Mouse (Mus musculus) intestine, embryonic 15.5 days (tissue): ENCODE data around the gene Cdk13. TPM values are rescaled to one million over a fixed set of nuclear protein-coding genes. Genes with fewer than 3 reads are reported as not detected.

Experiments
- ATAC-seq: fragments of 200-750 bp; cut with Nextera tagmentation; 2 replicates; pipeline ENCODE4 v1.8.0; 2017; ENCODE audit warnings: moderate TSS enrichment, moderate library complexity
- H3K27ac ChIP-seq: fragments of 300-500 bp; sonication (generic); 2 replicates; pipeline ENCODE4 v1.5.1; 2015; ENCODE audit warnings: mild to moderate bottlenecking, inconsistent platforms
- H3K27me3 ChIP-seq: fragments of 300-500 bp; sonication (generic); replicated peaks from 2 replicates; pipeline ENCODE4 v1.6.1; 2015; ENCODE audit warnings: inconsistent platforms
- H3K36me3 ChIP-seq: fragments of 300-500 bp; sonication (generic); 2 replicates; pipeline ENCODE4 v1.6.1; 2015; ENCODE audit warnings: inconsistent platforms
- H3K4me1 ChIP-seq: fragments of 300-500 bp; sonication (generic); replicated peaks from 2 replicates; pipeline ENCODE4 v1.6.1; 2015; ENCODE audit warnings: inconsistent platforms
- H3K4me2 ChIP-seq: fragments of 300-500 bp; sonication (generic); replicated peaks from 2 replicates; pipeline ENCODE4 v1.6.1; 2015; ENCODE audit warnings: mild to moderate bottlenecking, inconsistent platforms
- H3K4me3 ChIP-seq: fragments of 300-500 bp; sonication (generic); replicated peaks from 2 replicates; pipeline ENCODE4 v1.5.1; 2015; ENCODE audit warnings: inconsistent platforms
- H3K9ac ChIP-seq: fragments of 300-500 bp; sonication (generic); 2 replicates; pipeline ENCODE4 v1.6.1; 2015; ENCODE audit warnings: inconsistent platforms
- H3K9me3 ChIP-seq: fragments of 300-500 bp; sonication (generic); 2 replicates; pipeline ENCODE4 v1.6.1; 2016; ENCODE audit warnings: inconsistent platforms
- WGBS: fragments of 180-500 bp; shearing (Covaris S2); methylation state at CpG from one replicate; pipeline ENCODE4 v1.1.7; 2015; 5-methylcytosine and 5-hydroxymethylcytosine counted together
- microRNA counts: library from miRNA; unstranded; fragments of <30 nt; microRNA quantifications from one replicate; lab custom pipeline; 2016
- polyA plus RNA-seq: library from polyadenylated mRNA; unstranded; fragments of >200 nt; fragmentation: Nextera tagmentation; extraction: Ambion mirVana; gene quantifications from 2 replicates; pipeline ENCODE4 v1.2.1, GENCODE M21; 2015

Cdk13 gene
- polyA plus RNA-seq, 1 experiment from 2014 or later = 14.5 TPM

DNA sequence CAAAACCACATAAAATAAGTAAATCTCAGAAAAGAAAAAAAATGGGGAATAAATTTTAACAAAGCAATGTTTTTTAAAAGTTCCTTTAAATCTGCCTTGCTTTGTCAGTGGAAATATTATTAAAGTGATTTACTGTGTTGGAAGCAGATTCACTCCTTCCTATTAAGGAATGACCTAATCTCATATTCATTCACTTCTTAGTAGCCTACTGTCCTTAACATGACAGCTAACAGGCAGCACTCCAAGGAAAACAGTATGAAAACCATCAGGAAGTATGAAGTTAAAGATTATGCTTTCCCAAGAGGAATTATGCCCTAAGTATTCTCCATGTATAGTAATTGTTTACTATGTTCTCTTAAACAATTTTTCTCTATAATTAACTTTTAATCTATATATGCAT is 114.2 kb downstream of the Cdk13 start:
- H3K27me3 ChIP-seq = no peaks in the 10 kb centered on the region
- H3K9ac ChIP-seq = no peak overlapping the region
- no peak for ATAC-seq
- no peak overlapping the region for H3K4me3 ChIP-seq
- H3K9me3 ChIP-seq = no peaks in the 10 kb centered on the region
- no peak overlapping the region for H3K27ac ChIP-seq
- peaks cover 7% of the 10 kb centered on the region; the same call in 1 of the 2 replicates for H3K4me1 ChIP-seq
- no peak overlapping the region for H3K4me2 ChIP-seq
- H3K36me3 ChIP-seq = no peaks in the 10 kb centered on the region

DNA sequence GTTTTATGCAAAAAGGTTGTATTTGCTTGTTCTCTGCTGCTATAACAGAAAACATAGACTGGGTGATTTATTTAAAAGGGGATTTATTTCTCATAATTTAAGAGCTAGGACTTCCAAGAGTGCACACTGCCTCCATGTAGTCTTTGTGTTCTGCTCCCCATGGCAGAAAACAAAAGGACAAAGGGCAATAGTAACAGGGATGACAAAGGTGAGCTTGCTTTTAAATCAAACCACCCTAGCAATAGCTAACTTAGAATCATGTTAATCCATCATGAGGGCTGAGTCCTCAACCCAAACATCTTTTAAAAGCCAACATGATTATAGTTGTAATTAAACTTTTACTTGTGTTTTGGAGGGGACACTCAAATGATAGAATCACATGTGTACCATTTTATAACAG is 115.4 kb downstream of the Cdk13 start:
- Histone ChIP-seq H3K36me3 (no peaks in the 10 kb centered on the region), H3K27me3 (no peaks in the 10 kb centered on the region), H3K4me1 (peaks cover 7% of the 10 kb centered on the region; the same call in 1 of the 2 replicates), H3K9ac (no peak overlapping the region), H3K9me3 (no peaks in the 10 kb centered on the region), H3K27ac (no peak overlapping the region), H3K4me3 (no peak overlapping the region), H3K4me2 (no peak overlapping the region)
- no peak for ATAC-seq

DNA sequence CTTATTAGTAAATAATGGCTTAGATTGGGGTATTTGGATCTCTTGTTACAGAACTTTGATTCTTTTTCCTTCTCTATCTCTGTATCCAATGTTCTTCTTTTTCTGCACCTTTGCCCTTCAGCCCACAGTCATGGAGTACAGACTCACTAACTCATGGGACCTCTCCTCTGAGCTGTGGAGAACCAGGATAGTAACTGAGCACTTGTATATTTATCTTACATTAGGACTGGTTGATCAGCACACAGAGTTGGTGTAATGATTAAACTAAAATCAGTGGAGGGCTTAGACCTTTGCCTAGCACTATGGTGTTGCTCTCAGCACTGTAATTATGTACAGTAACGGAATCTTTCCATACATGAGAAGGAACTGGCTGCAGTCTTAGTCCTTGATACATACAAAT is 133.8 kb downstream of the Cdk13 start:
- no peak for ATAC-seq
- H3K4me2 ChIP-seq = no peak overlapping the region
- H3K9me3 ChIP-seq = no peaks in the 10 kb centered on the region
- 62% methylated on average over 1 of the region's 1 CpGs for WGBS
- no peaks in the 10 kb centered on the region for H3K4me1 ChIP-seq
- no peaks in the 10 kb centered on the region for H3K36me3 ChIP-seq
- H3K9ac ChIP-seq = no peak overlapping the region
- no peak overlapping the region for H3K27ac ChIP-seq
- H3K27me3 ChIP-seq = no peaks in the 10 kb centered on the region
- H3K4me3 ChIP-seq = no peak overlapping the region

DNA sequence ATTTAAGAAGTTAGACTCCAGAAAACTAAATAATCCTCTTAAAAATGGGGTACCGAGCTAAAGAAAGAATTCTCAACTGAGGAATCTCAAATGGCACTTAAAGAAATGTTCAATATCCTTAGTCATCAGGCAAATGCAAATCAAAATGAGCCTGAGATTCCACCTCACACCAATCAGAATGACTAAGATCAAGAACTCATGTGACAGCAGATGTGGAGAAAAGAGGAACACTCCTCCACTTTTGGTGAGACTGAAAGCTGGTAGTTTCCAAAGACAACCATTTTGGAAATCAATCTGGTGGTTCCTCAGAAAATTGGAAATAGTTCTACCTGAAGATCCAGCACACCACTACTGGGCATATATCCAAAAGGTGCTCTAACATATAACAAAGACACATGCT is 137.5 kb downstream of the Cdk13 start:
- no peak for ATAC-seq
- H3K27ac ChIP-seq = no peak overlapping the region
- no peaks in the 10 kb centered on the region for H3K36me3 ChIP-seq
- no peaks in the 10 kb centered on the region for H3K4me1 ChIP-seq
- H3K4me2 ChIP-seq = no peak overlapping the region
- no peak overlapping the region for H3K4me3 ChIP-seq
- WGBS = 79% methylated on average over 1 of the region's 1 CpGs
- no peaks in the 10 kb centered on the region for H3K9me3 ChIP-seq
- H3K9ac ChIP-seq = no peak overlapping the region
- no peaks in the 10 kb centered on the region for H3K27me3 ChIP-seq

MicroRNA genes within 50 kb of the gene (microRNA counts, 519-probe panel; counts per million panel counts)
- microRNA mmu-miR-466i (lab: Ali Mortazavi, UCI) = 97.1 counts per million, percentile 29 among the panel's probes with 10 or more counts

Other genes with a start within 250 kb of the Cdk13 start
- gene Mplkip, start 109.9 kb downstream of the Cdk13 start, polyA plus RNA-seq = 44.4 and 49.6 TPM in 2 replicates
- gene Sugct, start 109.5 kb downstream of the Cdk13 start, polyA plus RNA-seq = 5.3 and 6.1 TPM in 2 replicates
- 96.8 and 108 TPM in 2 replicates for gene Rala, start 139.1 kb upstream of the Cdk13 start, polyA plus RNA-seq
- 68.6 and 73.7 TPM in 2 replicates for gene Yae1d1, start 188.3 kb upstream of the Cdk13 start, polyA plus RNA-seq